In genomic region chrX:56405482-56405881, GRCm38 (mm10) we compare ENCODE assay signal across 27 mouse cellular contexts. TPM values are rescaled to one million over a fixed set of nuclear protein-coding genes. Genes with fewer than 3 reads are reported as not detected.
A peak's percentile ranks its signal among the peaks of the same experiment; 100 is the strongest.
DNase-seq lines count a peak whose midpoint lies in the region; ATAC-seq lines count a peak whose summit lies in the region.
"Had no signal": no experiment of that assay in that cellular context is flagged by ENCODE, and none has a peak within 500 bp of the region (broad histone marks: within the 10 kb centered on the region; RNA-seq: fewer than 3 reads in every experiment).

No protein-coding gene starts in this region.

- DNase-seq in 416B (ENCODE audit: low read depth): peak; percentile 6
- DNase-seq in naive thymus-derived CD4-positive, alpha-beta T cell, adult 2 months (ENCODE audit: low read depth): peak; percentile 37
- DNase-seq in B cell, adult 2 months: no peak
- no peak for DNase-seq in cerebellum, adult 18-20 months
- no peak for DNase-seq in ovary, postnatal 36 days (ENCODE audit: low spot score)
- DNase-seq: adrenal gland, adult 2 months; adrenal gland, postnatal 14 days; cerebellum, adult 11 months; cerebellum, adult 9-10 months; cerebellum, postnatal 14 days; forebrain, postnatal 0 days; gastrocnemius, adult 2 months; gastrocnemius, postnatal 25 days; heart, adult 2 months; heart, postnatal 14 days; heart, postnatal 4 days; kidney, adult 11 months had no signal

- ATAC-seq in CD4-positive, CD25-positive, alpha-beta regulatory T cell, adult 4 months: peak; percentile 79
- peak; percentile 39; the same call in 1 of the 2 replicates for ATAC-seq in common myeloid progenitor, adult 5-6 weeks (replicated peaks; ENCODE audit: low read depth, poor library complexity, severe bottlenecking)
- ATAC-seq: forebrain, embryonic 14.5 days; forebrain, postnatal 0 days; hindbrain, postnatal 0 days; intestine, embryonic 15.5 days; Patski had no signal

RNA-seq across cellular contexts. Expression of gene Smim10l2a, which starts 31.1 kb away (rescaled TPM):
- polyA plus RNA-seq in CD4-positive, CD25-positive, alpha-beta regulatory T cell, adult 4 months (2017; shearing (Covaris generic)): 1 to 10 TPM; 2.7 to 5.5 TPM
- 2.6 and 2.8 TPM in 2 replicates for total RNA-seq in common myeloid progenitor, adult 5-6 weeks (2017)
- total RNA-seq: gastrocnemius, adult 2 months had no signal
- polyA plus RNA-seq: C2C12 had no signal

RNA-seq across cellular contexts. Expression of gene Gm2174, which starts 42.3 kb away (rescaled TPM):
- polyA plus RNA-seq in CD4-positive, CD25-positive, alpha-beta regulatory T cell, adult 4 months (2017; shearing (Covaris generic)): 10 to 100 TPM in 1 of 2 experiments, not detected in 1; 15.0 TPM
- 111 and 209 TPM in 2 replicates for total RNA-seq in common myeloid progenitor, adult 5-6 weeks (2017)
- total RNA-seq: adrenal gland, adult 2 months; adrenal gland, postnatal 14 days; adrenal gland, postnatal 4 days; forebrain, postnatal 0 days; gastrocnemius, postnatal 25 days; heart, postnatal 4 days; hindbrain, postnatal 0 days had no signal
- polyA plus RNA-seq: adrenal gland, adult 2 months; C2C12; frontal cortex, adult 2 months; gonadal fat pad, adult 2 months; Patski had no signal

RNA-seq across cellular contexts. Expression of gene Ints6l, which starts 49.2 kb away (rescaled TPM):
- polyA plus RNA-seq in CD4-positive, CD25-positive, alpha-beta regulatory T cell, adult 4 months (2017; shearing (Covaris generic)): 10 to 100 TPM; 24.7 to 33.4 TPM
- 71.6 and 77.2 TPM in 2 replicates for total RNA-seq in common myeloid progenitor, adult 5-6 weeks (2017)

RNA-seq across cellular contexts. Expression of gene Zfp449, which starts 59.3 kb away (rescaled TPM):
- polyA plus RNA-seq in CD4-positive, CD25-positive, alpha-beta regulatory T cell, adult 4 months (2017; shearing (Covaris generic)): 1 to 10 TPM; 1.3 to 1.9 TPM
- total RNA-seq in common myeloid progenitor, adult 5-6 weeks (2017): 2.4 and 3.1 TPM in 2 replicates

Comparison
In these comparisons a context has a peak if more than half of its experiments do, and no peak if none do; other contexts are left out.
1. DNase-seq: peak in 416B (single experiment) and naive thymus-derived CD4-positive, alpha-beta T cell, adult 2 months (single experiment); none in B cell, adult 2 months (0 of 2), cerebellum, adult 18-20 months (0 of 2) and ovary, postnatal 36 days (single experiment).